Mouse (Mus musculus): Measurements from ENCODE around the gene Asrgl1. TPM values are rescaled to one million over a fixed set of nuclear protein-coding genes. Genes with fewer than 3 reads are reported as not detected.

Gene Asrgl1
- 17.8 TPM for polyA plus RNA-seq (2017; shearing (Covaris generic))

GRCm38 (mm10) chr19:9135512-9136331 is at the start of gene Asrgl1:
Gene Asrgl1, minus strand, starts transcription at chr19:9135636.

DNA sequence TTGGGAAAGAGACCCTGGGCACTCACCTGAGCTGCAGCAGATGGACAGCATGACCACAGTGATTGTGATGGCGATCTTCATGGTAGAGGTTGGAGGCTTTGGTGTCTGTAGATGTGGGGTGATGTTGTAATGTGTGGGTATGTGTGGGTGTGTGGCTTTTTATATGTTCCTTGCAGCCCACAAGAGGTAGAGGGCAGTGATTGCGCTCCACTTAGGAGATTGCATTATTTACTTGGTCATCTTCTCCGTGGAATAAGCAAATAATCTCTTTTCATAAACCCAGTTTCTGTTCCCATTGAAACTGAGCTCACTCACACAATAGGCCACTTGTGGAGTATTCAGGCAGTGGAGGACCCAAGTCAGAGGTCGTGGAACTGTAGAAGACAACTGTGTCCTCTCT is 47.6 kb downstream of the Asrgl1 start, which contains the start of gene Scgb1a1:
Gene Scgb1a1, minus strand, starts transcription at position 138 of the 400 bp plus-strand sequence.

Other genes starting within 250 kb of the Asrgl1 start
- gene 1810009A15Rik, start 246.8 kb downstream of the Asrgl1 start, polyA plus RNA-seq (2017; shearing (Covaris generic)): 54.2 TPM
- not detected for gene Gm49416, start 246.7 kb downstream of the Asrgl1 start, polyA plus RNA-seq (2017; shearing (Covaris generic))
- 36.7 TPM for gene Ints5, start 242.6 kb downstream of the Asrgl1 start, polyA plus RNA-seq (2017; shearing (Covaris generic))
- gene Ganab, start 237.6 kb downstream of the Asrgl1 start, polyA plus RNA-seq (2017; shearing (Covaris generic)): 119 TPM
- gene B3gat3, start 215.3 kb downstream of the Asrgl1 start, polyA plus RNA-seq (2017; shearing (Covaris generic)): 57.2 TPM
- 7.8 TPM for gene Rom1, start 206.3 kb downstream of the Asrgl1 start, polyA plus RNA-seq (2017; shearing (Covaris generic))
- gene Eml3, start 206.1 kb downstream of the Asrgl1 start, polyA plus RNA-seq (2017; shearing (Covaris generic)): 86.7 TPM
- gene Mta2, start 193.8 kb downstream of the Asrgl1 start, polyA plus RNA-seq (2017; shearing (Covaris generic)): 250 TPM
- gene Tut1, start 181.8 kb downstream of the Asrgl1 start, polyA plus RNA-seq (2017; shearing (Covaris generic)): 38.1 TPM
- 294 TPM for gene Eef1g, start 168.6 kb downstream of the Asrgl1 start, polyA plus RNA-seq (2017; shearing (Covaris generic))
- gene Ahnak, start 146.4 kb downstream of the Asrgl1 start, polyA plus RNA-seq (2017; shearing (Covaris generic)): 46.1 TPM
- not detected for gene Scgb1a1, start 47.7 kb downstream of the Asrgl1 start, polyA plus RNA-seq (2017; shearing (Covaris generic))

All from CD4-positive, CD25-positive, alpha-beta regulatory T cell (primary cell).